Mouse (Mus musculus) cerebellum, adult 2 months (tissue): Measurements from ENCODE around the gene Mapk10.

ENCODE experiments used
- CTCF ChIP-seq: fragments of 200-500 bp; IDR thresholded peaks from 2 replicates; pipeline ENCODE4 v1.5.1; 2011; ENCODE audit warnings: low read depth, mild to moderate bottlenecking, control low read depth, low read length, moderate library complexity, borderline replicate concordance; ENCODE audit not compliant: insufficient read depth
- POLR2A ChIP-seq: fragments of 200-500 bp; IDR thresholded peaks from 2 replicates; pipeline ENCODE4 v1.6.1; 2011; ENCODE audit warnings: low read length, control low read depth, borderline replicate concordance; ENCODE audit not compliant: insufficient read depth

DNA sequence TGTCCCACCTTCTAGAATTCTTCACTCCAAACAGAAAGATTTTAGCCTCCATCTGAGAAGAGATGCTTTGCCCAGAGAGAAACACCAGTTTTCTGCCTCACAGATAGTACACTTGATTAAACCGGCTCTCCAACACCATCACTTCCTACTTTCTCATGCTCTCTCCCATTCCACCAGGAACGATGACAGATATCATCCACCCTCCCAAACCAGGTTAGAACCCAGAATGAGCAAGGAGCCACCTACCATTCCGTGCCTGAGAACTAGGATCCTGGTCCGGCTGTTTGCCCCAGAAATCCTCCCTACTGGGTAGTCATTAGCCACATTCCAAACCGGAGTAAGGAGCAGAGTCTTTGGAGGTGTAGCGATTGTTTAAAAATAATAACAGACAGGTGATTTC lies 490 bp downstream of the Mapk10 start:
- TF ChIP-seq POLR2A, result no peak
- no peak for TF ChIP-seq CTCF
